Mouse (Mus musculus) megakaryocyte, adult 5-6 weeks (primary cell): Measurements from ENCODE around the gene Tchp. TPM values are rescaled to one million over a fixed set of nuclear protein-coding genes. Genes with fewer than 3 reads are reported as not detected.

Experiments
- ATAC-seq: 2 replicates; pipeline ENCODE4 v1.8.0; 2016; ENCODE audit warnings: mild to moderate bottlenecking, inconsistent platforms; ENCODE audit not compliant: poor library complexity, severe bottlenecking
- total RNA-seq, 2 experiments: library from RNA; stranded (forward) in 1 of 2; stranded (reverse) in 1 of 2; fragments of 153-499, 151-499 nt in 1 of 2; fragments of 221-1000, 200-1000 nt in 1 of 2; gene quantifications; 2 replicates each; pipeline versions ENCODE4 v1.2.3 to v1.2.4; 2015 to 2017

Tchp gene
- total RNA-seq, 2 experiments from 2014 or later, result 2.6 to 7.6 TPM

- ATAC-seq, result no peak
Measured at GRCm38 (mm10) chr5:114695775-114696174, 11.8 kb upstream of the Tchp start.

- ATAC-seq, result no peak
Measured at GRCm38 (mm10) chr5:114696939-114697338, 10.6 kb upstream of the Tchp start.

GRCm38 (mm10) chr5:114698044-114698746, 9.4 kb upstream of the Tchp start:
- no peak for ATAC-seq

GRCm38 (mm10) chr5:114699015-114699414, 8.5 kb upstream of the Tchp start:
- peak; percentile 93 for ATAC-seq

- ATAC-seq, result peak; percentile 31; the same call in 1 of the 2 replicates
Measured at GRCm38 (mm10) chr5:114702403-114703392, 4.9 kb upstream of the Tchp start.

- no peak for ATAC-seq
Measured at GRCm38 (mm10) chr5:114708491-114708890, 931 bp downstream of the Tchp start.

DNA sequence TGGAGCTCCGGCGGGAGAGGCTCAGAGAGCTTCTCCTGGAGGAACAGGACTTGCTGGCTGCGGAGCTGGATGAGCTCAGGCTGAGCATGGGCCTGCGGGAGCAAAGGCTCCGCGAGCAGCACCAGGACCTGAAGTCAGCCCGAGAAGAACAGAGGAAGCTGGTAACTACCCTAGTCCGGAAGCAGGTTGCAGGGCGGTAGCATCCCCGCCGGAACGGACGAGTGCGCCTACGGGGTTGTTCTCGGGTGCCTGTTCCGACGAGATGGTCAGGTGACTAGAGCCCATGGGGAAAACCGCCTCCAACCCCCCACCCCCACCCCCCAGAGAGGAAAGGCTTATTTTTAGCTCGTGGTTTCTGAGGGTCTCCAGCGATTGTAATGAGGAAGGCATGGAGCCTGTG, 1.8 kb downstream of the Tchp start:
- ATAC-seq, result no peak

- ATAC-seq, result no peak
Measured at GRCm38 (mm10) chr5:114714551-114714950, 7.0 kb downstream of the Tchp start.

DNA sequence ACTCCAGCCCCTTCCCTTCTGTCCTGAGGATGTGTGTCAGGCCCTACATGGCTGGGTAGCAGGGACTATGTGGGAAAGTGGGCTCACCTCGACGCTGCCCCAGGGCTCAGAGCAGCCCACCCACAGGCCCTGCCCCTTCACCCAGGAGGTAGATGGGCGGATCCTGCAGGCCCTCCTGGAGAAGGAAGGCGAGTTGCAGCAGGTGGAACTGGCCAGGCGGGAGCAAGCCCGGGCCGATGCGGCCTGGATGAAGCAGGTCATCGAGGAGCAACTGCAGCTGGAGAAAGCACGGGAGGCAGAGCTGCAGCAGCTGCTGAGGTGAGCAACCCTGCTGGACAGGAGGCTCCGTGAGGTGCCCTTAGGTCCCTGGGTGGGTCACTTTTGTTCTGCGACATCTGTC, 9.7 kb downstream of the Tchp start:
- ATAC-seq, result no peak

DNA sequence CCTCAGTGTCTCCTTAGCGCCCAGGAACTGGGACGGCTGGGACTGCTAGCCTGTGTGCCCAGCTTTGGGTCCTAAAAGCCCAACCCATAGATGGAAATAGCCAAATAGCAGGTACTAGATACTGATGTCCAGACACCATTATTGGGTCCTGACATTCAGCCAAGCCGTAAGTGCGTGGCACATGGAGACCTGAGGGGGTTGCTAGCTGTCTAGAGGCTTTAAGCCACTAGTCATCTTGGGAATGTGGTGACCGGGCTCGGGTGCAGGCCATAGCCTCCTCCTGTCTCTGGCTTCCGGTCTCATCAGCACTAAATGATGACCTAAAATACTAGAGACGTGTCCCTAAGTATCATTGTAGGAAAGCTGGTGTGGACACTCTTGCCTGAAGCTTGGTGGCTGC, 10.4 kb downstream of the Tchp start:
- ATAC-seq, result no peak

GRCm38 (mm10) chr5:114718483-114718882, 10.9 kb downstream of the Tchp start:
- ATAC-seq, result no peak

- no peak for ATAC-seq
Measured at GRCm38 (mm10) chr5:114719003-114719927, 11.7 kb downstream of the Tchp start.

DNA sequence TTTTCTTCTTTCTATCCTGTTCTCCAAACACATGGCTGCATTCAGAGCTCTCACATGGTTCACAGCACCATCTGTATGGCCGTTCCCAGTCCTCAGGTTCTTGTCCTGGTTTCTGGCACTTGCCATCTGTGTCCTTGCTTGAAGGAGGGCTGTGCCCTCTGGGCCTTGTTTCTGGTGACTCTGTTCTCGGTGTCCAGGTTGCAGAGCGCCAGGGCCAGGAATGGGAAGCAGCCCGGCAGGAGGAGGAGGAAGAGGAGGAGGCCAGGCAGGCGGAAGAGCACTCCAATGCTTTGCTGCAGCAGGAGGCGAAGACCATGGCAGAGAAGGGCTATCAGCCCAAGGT, 12.3 kb downstream of the Tchp start:
- no peak for ATAC-seq

DNA sequence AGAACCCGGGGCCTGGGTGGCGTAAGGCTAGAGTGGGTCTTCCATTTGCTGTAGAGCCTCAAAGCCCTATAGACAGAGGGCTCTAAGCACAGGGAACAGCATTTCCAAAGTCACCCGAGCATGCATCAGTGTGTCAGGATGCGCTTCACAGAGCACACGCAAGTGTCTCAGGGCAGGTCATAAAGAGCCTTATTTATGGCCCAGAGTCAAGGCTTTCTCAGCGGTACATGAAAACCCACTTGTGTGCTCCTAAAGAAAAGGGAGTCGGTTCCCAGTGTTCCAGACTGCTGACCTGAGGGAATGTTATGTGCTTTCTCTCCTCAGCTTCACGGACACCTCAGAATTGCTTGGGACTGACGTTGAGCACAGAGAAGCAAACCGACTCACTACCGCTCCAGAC, 13.2 kb downstream of the Tchp start:
- ATAC-seq, result no peak

GRCm38 (mm10) chr5:114721969-114722368, 14.4 kb downstream of the Tchp start:
- ATAC-seq, result peak; percentile 75

- no peak for ATAC-seq
Measured at GRCm38 (mm10) chr5:114722846-114723245, 15.3 kb downstream of the Tchp start.

GRCm38 (mm10) chr5:114728160-114728559, 20.6 kb downstream of the Tchp start:
- no peak for ATAC-seq

DNA sequence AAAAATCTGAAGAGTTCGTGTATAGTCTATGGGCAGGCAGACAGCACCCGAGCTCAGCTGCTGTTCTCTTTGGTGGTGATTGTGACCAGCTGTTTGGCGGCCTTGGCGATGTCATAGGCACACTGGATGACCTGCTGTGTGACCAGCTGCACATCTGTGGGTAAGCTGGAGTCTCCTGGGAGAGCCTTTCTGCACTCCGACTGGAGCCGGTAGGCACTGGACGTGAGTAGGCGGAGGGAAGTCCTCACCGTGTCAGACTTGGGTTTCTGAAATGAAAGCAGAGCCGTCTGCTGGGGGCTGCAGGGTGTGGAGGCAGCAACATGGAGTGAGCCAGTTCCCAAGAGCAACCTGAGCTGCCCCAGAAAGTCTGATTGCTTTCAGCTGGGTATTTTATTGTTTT, 22.6 kb downstream of the Tchp start:
- ATAC-seq, result no peak

DNA sequence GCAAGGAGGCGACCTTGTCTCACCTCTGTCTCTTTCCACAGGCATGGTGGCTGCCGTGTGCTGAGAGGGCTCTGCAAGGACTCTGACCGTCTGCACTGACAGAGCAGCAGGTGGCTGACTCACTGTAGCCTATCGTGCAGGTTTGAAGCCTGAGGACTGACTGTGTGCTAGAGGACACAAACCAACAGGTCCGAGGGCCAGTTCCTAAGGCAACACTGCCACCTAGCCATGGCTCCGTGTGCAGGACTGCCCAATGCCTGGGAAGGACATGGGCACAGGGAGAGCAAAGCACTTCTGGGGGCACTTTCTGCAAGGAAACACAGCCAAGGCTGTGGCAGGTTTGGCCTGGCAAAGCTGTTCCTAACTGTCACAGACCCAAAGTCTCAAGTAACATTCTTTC, 23.9 kb downstream of the Tchp start:
- ATAC-seq, result no peak

- no peak for ATAC-seq
Measured at GRCm38 (mm10) chr5:114731969-114732368, 24.4 kb downstream of the Tchp start.

- ATAC-seq, result no peak
Measured at GRCm38 (mm10) chr5:114733606-114734005, 26.0 kb downstream of the Tchp start.
